Mouse (Mus musculus) heart, adult 2 months (tissue): ENCODE results near the gene Drc3. TPM values are rescaled to one million over a fixed set of nuclear protein-coding genes. Genes with fewer than 3 reads are reported as not detected.

Experiments
- DNase-seq, 2 experiments: peaks; one replicate each; pipeline ENCODE4 v3.0.0; 2021
- H3K27ac ChIP-seq: fragments of 200-600 bp; 2 replicates; pipeline ENCODE4 v1.8.1; 2022
- H3K27me3 ChIP-seq: fragments of 200-500 bp; 2 replicates; pipeline ENCODE4 v1.6.1; 2012; ENCODE audit warnings: mild to moderate bottlenecking, low read length, inconsistent platforms, mixed read lengths; ENCODE audit not compliant: control insufficient read depth, insufficient read depth
- H3K36me3 ChIP-seq: fragments of 200-500 bp; 2 replicates; pipeline ENCODE4 v1.6.1; 2012; ENCODE audit warnings: low read length, inconsistent platforms; ENCODE audit not compliant: control insufficient read depth, insufficient read depth
- H3K4me1 ChIP-seq: fragments of 200-500 bp; 2 replicates; pipeline ENCODE4 v1.6.1; 2011; ENCODE audit warnings: low read length; ENCODE audit not compliant: control insufficient read depth, insufficient read depth
- H3K4me3 ChIP-seq: fragments of 200-600 bp; 2 replicates; pipeline ENCODE4 v1.8.1; 2022
- H3K79me2 ChIP-seq: fragments of 200-500 bp; replicated peaks from 2 replicates; pipeline ENCODE4 v1.6.1; 2012; ENCODE audit warnings: mild to moderate bottlenecking, inconsistent platforms, low read length, moderate library complexity, mixed read lengths; ENCODE audit not compliant: control insufficient read depth, insufficient read depth
- H3K9ac ChIP-seq: fragments of 200-500 bp; 2 replicates; pipeline ENCODE4 v1.6.1; 2012; ENCODE audit warnings: low read depth, mild to moderate bottlenecking, control low read depth, inconsistent platforms, low read length, mixed read lengths
- CTCF ChIP-seq: fragments of 200-600 bp; IDR thresholded peaks from 2 replicates; pipeline ENCODE4 v1.8.1; 2022; ENCODE audit warnings: antibody characterized with exemption, mild to moderate bottlenecking, moderate library complexity
- EP300 ChIP-seq: fragments of 200-500 bp; IDR thresholded peaks from 2 replicates; pipeline ENCODE4 v1.6.1; 2011; ENCODE audit warnings: low read depth, low read length, control low read depth; ENCODE audit not compliant: insufficient read depth
- POLR2A ChIP-seq: fragments of 200-500 bp; IDR thresholded peaks from 2 replicates; pipeline ENCODE4 v1.6.1; 2011; ENCODE audit warnings: mild to moderate bottlenecking, low read depth, low read length, control low read depth; ENCODE audit not compliant: insufficient read depth
- WGBS: fragments of 180-500 bp; shearing (Covaris S2); methylation state at CpG from one replicate; pipeline ENCODE4 v1.1.7; 2018; 5-methylcytosine and 5-hydroxymethylcytosine counted together
- intact Hi-C: fragments of 180-260 bp; cut with DNase I; formaldehyde crosslinking; loops from one replicate; pipeline ENCODE4 v1.15.1; 2025
- polyA plus RNA-seq: library from polyadenylated mRNA; depleted of rRNA; stranded (reverse); fragments of >200 nt; gene quantifications from 2 replicates; pipeline ENCODE4 v1.2.3, GENCODE M21; 2012
- total RNA-seq, 2 experiments: library from RNA; stranded (reverse); gene quantifications; 2 replicates each; pipeline ENCODE4 v1.2.3; 2021

Drc3 gene
- total and polyA plus RNA-seq, 3 experiments = 1.6 to 4.1 (median 2.4) TPM

GRCm38 (mm10) chr11:60367256-60367655 is 14.1 kb downstream of the Drc3 start:
- 68% methylated on average over 3 of the region's 3 CpGs for WGBS
- intact Hi-C loops = no loop called here

GRCm38 (mm10) chr11:60368909-60369308 is 15.8 kb downstream of the Drc3 start:
- H3K79me2 ChIP-seq = no peaks in the 10 kb centered on the region
- no peak overlapping the region for H3K4me3 ChIP-seq
- no peak overlapping the region for H3K9ac ChIP-seq
- no peaks in the 10 kb centered on the region; the same call in 1 of the 2 replicates for H3K4me1 ChIP-seq
- H3K27ac ChIP-seq = no peak overlapping the region
- no peaks in the 10 kb centered on the region for H3K27me3 ChIP-seq
- TF ChIP-seq POLR2A (no peak), EP300 (no peak), CTCF (no peak)
- no peak for DNase-seq
- WGBS = 84% methylated on average over 4 of the region's 4 CpGs
- H3K36me3 ChIP-seq = no peaks in the 10 kb centered on the region
- intact Hi-C loops = no loop called here

More at GRCm38 (mm10) chr11:60367256-60367655, 14.1 kb downstream of the Drc3 start:
- Histone ChIP-seq H3K79me2 (no peaks in the 10 kb centered on the region), H3K27me3 (no peaks in the 10 kb centered on the region), H3K9ac (no peak overlapping the region), H3K36me3 (no peaks in the 10 kb centered on the region), H3K4me1 (no peaks in the 10 kb centered on the region; the same call in 1 of the 2 replicates), H3K27ac (no peak overlapping the region), H3K4me3 (no peak overlapping the region)
- no peak for TF ChIP-seq EP300
- peak; percentile 41 for TF ChIP-seq CTCF
- DNase-seq = no peak

DNA sequence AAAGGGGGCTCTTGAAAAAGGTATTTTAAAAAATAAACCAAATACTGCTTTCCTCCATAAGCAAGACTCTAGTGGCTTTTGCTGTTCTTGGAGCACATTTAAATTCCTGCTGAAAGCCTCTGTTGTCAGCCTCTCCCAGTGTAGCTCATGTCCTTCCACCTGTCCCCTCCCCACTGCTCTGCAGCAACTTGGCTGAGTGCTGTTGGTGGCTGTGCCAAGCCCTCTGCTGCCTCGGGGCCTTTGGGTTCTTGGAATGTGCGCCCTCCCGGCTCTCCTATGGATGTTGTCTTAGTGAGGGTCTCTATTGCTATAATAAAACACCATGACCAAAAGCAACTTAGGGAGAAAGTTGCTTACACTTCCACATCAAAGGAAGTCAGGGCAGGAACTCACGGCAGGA is 16.3 kb downstream of the Drc3 start:
- 69% methylated on average over 4 of the region's 4 CpGs for WGBS
- intact Hi-C loops = no loop called here
- DNase-seq = no peak

GRCm38 (mm10) chr11:60370431-60370830 is 17.3 kb downstream of the Drc3 start:
- Histone ChIP-seq H3K9ac (no peak overlapping the region), H3K36me3 (no peaks in the 10 kb centered on the region), H3K79me2 (no peaks in the 10 kb centered on the region), H3K4me3 (no peak overlapping the region), H3K27me3 (no peaks in the 10 kb centered on the region), H3K4me1 (no peaks in the 10 kb centered on the region; the same call in 1 of the 2 replicates), H3K27ac (no peak overlapping the region)
- WGBS = 74% methylated on average over 13 of the region's 13 CpGs
- intact Hi-C loops = loop anchor here (10.0 kb wide), 1 partner anchor 734 kb away; no protein-coding TSS in a partner anchor
- no peak for DNase-seq
- TF ChIP-seq POLR2A (no peak), CTCF (no peak), EP300 (no peak)

More for the DNA sequence above, 16.3 kb downstream of the Drc3 start:
- Histone ChIP-seq H3K9ac (no peak overlapping the region), H3K79me2 (no peaks in the 10 kb centered on the region), H3K36me3 (no peaks in the 10 kb centered on the region), H3K27ac (no peak overlapping the region), H3K27me3 (no peaks in the 10 kb centered on the region), H3K4me1 (no peaks in the 10 kb centered on the region; the same call in 1 of the 2 replicates), H3K4me3 (no peak overlapping the region)
- TF ChIP-seq CTCF (no peak), EP300 (no peak), POLR2A (no peak)

DNA sequence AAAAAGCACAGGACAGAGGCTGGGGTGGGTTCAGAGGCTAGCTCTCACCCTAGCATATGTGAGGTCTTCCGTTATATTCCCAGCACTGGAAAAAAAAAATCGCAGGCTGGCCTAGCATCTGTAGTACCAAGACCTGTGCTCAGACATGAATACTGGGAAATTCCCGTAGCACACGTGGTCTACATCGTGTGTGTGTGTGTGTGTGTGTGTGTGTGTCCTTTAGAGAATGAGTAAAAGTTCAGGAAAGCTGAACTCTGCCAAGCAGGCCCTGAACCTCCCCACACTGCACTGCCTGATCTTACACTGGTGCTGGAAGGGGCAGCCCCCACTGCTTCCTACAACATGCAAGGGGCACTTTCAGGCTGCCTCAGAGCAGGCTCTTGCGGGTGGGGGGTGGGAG is 21.4 kb downstream of the Drc3 start:
- Histone ChIP-seq H3K27me3 (no peaks in the 10 kb centered on the region), H3K9ac (no peak overlapping the region), H3K79me2 (no peaks in the 10 kb centered on the region), H3K4me3 (no peak overlapping the region), H3K4me1 (no peaks in the 10 kb centered on the region), H3K36me3 (no peaks in the 10 kb centered on the region), H3K27ac (no peak overlapping the region)
- WGBS = 71% methylated on average over 6 of the region's 6 CpGs
- DNase-seq = no peak
- intact Hi-C loops = loop anchor here (10.0 kb wide), 1 partner anchor 730 kb away; no protein-coding TSS in a partner anchor
- TF ChIP-seq EP300 (no peak), POLR2A (no peak), CTCF (no peak)

DNA sequence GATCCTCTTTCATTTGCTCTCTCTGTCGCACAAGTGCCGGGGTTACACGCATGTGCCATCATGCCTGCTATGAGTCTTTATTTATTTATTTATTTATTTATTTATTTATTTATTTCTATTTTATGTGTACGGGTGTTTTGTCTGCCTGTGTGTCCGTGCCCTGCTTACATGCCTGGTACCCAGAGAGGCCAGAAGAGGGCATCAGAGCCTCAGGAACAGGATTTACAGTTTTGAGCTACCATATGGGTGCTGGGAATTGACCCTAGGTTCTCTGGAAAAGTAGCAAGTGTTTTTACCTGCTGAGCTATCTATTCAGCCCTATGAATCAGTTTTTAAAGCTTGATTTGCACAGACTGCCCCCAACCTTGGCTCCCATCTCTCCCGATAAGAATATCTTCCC is 30.4 kb downstream of the Drc3 start:
- TF ChIP-seq EP300 (no peak), CTCF (no peak), POLR2A (no peak)
- intact Hi-C loops = no loop called here
- WGBS = 93% methylated on average over 6 of the region's 6 CpGs
- Histone ChIP-seq H3K4me3 (no peak overlapping the region), H3K9ac (no peak overlapping the region), H3K27ac (no peak overlapping the region), H3K27me3 (no peaks in the 10 kb centered on the region), H3K4me1 (no peaks in the 10 kb centered on the region), H3K79me2 (no peaks in the 10 kb centered on the region), H3K36me3 (no peaks in the 10 kb centered on the region)
- no peak for DNase-seq
